Mouse (Mus musculus) cerebellum, adult 9-10 months (tissue): ENCODE data around the gene Srp68.

ENCODE experiments used
- DNase-seq: peaks from one replicate; pipeline ENCODE4 v3.0.0; 2022

Srp68 gene

DNA sequence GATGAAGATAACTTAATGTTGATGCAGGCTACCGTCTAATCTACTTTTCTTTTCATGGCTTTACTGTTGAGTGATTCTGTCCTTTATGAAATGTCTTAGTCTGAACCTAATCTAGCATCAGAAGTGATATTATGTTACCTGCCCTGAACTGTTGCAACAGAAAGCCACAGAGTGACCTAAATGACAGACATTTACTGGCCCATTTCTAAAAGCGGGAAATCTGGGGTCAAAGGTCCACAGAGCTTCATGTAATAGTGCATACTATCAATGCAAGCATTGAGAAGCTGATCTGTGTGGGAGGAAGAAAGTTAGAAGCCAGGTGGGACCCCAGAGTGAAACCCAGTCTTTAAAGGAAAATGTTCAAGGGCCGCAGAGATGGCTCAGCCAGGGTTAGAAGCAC lies 70.9 kb downstream of the Srp68 start:
- DNase-seq: no peak

DNA sequence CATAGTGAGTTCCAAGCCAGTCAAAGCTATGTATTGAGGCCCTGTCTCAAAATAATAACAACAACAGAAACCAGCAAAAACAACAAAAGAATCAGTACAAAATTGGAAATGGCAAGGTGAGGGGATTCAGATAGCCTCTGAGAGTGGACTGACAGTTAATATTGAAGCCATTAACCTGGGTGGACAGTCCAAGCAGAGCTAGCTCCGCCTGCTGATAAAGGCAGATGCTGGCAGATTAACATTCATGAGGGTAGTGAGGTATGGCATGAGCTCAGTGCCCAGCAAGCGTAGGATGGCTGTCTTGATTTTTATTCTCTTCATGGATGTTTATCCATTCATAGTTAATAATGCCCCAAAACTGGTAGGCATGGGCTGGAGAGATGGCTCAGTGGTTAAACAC lies 72.9 kb downstream of the Srp68 start:
- DNase-seq: no peak

- DNase-seq: peak; percentile 96
Observed at GRCm38 (mm10) chr11:116198639-116199531, 75.1 kb downstream of the Srp68 start, which contains the start of the genes Ten1 and Acox1. Gene Ten1 (plus strand): TSS chr11:116198855. Gene Acox1 (minus strand): TSS chr11:116199045.

GRCm38 (mm10) chr11:116198132-116198531 lies 75.9 kb downstream of the Srp68 start:
- peak; percentile 27 for DNase-seq

DNA sequence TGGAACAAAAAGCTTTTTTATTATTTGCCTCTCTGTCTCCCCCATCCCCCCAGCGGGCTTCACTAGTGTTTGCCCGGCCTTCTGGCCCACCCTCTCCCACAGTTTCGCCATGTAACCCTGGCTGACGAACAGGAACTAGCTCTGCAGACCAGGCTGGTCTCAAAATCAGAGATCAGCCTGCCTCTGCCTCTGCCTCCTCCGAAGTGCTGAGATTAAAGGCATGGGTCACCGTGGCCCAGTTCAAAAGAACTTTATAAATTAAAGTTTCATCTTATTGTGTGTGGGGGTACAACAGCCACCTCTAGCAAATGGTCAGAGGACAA lies 76.5 kb downstream of the Srp68 start:
- no peak for DNase-seq

- DNase-seq: peak; percentile 28
Observed at GRCm38 (mm10) chr11:116196866-116197583, 77.0 kb downstream of the Srp68 start.

- no peak for DNase-seq
Observed at GRCm38 (mm10) chr11:116196336-116196735, 77.7 kb downstream of the Srp68 start.

GRCm38 (mm10) chr11:116195252-116195651 lies 78.8 kb downstream of the Srp68 start:
- DNase-seq: no peak
